Mouse (Mus musculus) urinary bladder, postnatal 14 days (tissue): ENCODE measurements around the gene Sorbs2.

Experiments
- DNase-seq: peaks from one replicate; pipeline ENCODE4 v3.0.0; 2021; ENCODE audit warnings: low spot score

Gene Sorbs2

GRCm38 (mm10) chr8:45626406-45626805, 118.8 kb downstream of the Sorbs2 start:
- no peak for DNase-seq

- DNase-seq, result peak; percentile 52
Measured at GRCm38 (mm10) chr8:45627246-45628241, 120.0 kb downstream of the Sorbs2 start.

- no peak for DNase-seq
Measured at GRCm38 (mm10) chr8:45628421-45629065, 121.0 kb downstream of the Sorbs2 start.

- DNase-seq, result no peak
Measured at GRCm38 (mm10) chr8:45629066-45629430, 121.5 kb downstream of the Sorbs2 start.

GRCm38 (mm10) chr8:45631023-45631422, 123.4 kb downstream of the Sorbs2 start:
- no peak for DNase-seq

- no peak for DNase-seq
Measured at GRCm38 (mm10) chr8:45635155-45635554, 127.6 kb downstream of the Sorbs2 start.

GRCm38 (mm10) chr8:45637745-45638144, 130.2 kb downstream of the Sorbs2 start:
- DNase-seq, result no peak

- no peak for DNase-seq
Measured at GRCm38 (mm10) chr8:45639444-45639843, 131.9 kb downstream of the Sorbs2 start.

GRCm38 (mm10) chr8:45644651-45645050, 137.1 kb downstream of the Sorbs2 start:
- DNase-seq, result no peak

GRCm38 (mm10) chr8:45649063-45649462, 141.5 kb downstream of the Sorbs2 start:
- DNase-seq, result no peak

GRCm38 (mm10) chr8:45649966-45650365, 142.4 kb downstream of the Sorbs2 start:
- no peak for DNase-seq

- DNase-seq, result no peak
Measured at GRCm38 (mm10) chr8:45658021-45658420, 150.4 kb downstream of the Sorbs2 start.

GRCm38 (mm10) chr8:45658458-45659325, 151.1 kb downstream of the Sorbs2 start:
- DNase-seq, result peak; percentile 18

GRCm38 (mm10) chr8:45659473-45659872, 151.9 kb downstream of the Sorbs2 start:
- DNase-seq, result no peak

GRCm38 (mm10) chr8:45660570-45660969, 153.0 kb downstream of the Sorbs2 start:
- peak; percentile 11 for DNase-seq

- DNase-seq, result no peak
Measured at GRCm38 (mm10) chr8:45661605-45662004, 154.0 kb downstream of the Sorbs2 start.

- DNase-seq, result no peak
Measured at GRCm38 (mm10) chr8:45666221-45666620, 158.6 kb downstream of the Sorbs2 start.

GRCm38 (mm10) chr8:45673149-45673548, 165.6 kb downstream of the Sorbs2 start:
- DNase-seq, result no peak

- no peak for DNase-seq
Measured at GRCm38 (mm10) chr8:45675821-45676279, 168.3 kb downstream of the Sorbs2 start.

GRCm38 (mm10) chr8:45677114-45677853, 169.7 kb downstream of the Sorbs2 start:
- DNase-seq, result no peak

GRCm38 (mm10) chr8:45677854-45678241, 170.3 kb downstream of the Sorbs2 start:
- DNase-seq, result no peak
